Mouse (Mus musculus) right cerebral cortex, postnatal 4 days (tissue): Measurements from ENCODE around the gene Camkmt.
A peak's percentile ranks its signal among the peaks of the same experiment; 100 is the strongest.

ENCODE experiments used
- DNase-seq: peaks from one replicate; pipeline ENCODE4 v3.0.0-alpha.2; 2022

Gene Camkmt

DNA sequence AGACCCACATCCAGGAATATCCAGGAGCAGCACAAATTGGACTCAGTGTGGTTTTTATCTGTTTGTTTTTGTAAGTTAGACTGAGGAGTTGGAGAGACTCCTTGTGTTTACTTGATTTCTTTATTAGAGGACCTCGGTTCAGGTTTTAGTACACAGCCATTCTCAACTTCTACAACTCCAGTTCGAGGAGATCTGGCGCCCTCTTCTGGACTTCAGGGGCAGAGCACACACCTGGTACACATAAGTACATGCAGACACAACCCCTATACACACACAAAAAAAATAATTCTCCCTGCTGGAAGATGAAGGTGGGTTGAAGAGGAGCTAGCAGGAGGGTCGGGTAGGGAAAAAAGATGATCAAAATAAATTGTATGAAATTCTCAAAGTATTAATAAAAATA, 379.4 kb downstream of the Camkmt start:
- no peak for DNase-seq

GRCm38 (mm10) chr17:85472687-85473202, 382.4 kb downstream of the Camkmt start:
- no peak for DNase-seq

GRCm38 (mm10) chr17:85473217-85473616, 382.9 kb downstream of the Camkmt start:
- DNase-seq: no peak

GRCm38 (mm10) chr17:85473881-85474280, 383.5 kb downstream of the Camkmt start:
- no peak for DNase-seq

DNA sequence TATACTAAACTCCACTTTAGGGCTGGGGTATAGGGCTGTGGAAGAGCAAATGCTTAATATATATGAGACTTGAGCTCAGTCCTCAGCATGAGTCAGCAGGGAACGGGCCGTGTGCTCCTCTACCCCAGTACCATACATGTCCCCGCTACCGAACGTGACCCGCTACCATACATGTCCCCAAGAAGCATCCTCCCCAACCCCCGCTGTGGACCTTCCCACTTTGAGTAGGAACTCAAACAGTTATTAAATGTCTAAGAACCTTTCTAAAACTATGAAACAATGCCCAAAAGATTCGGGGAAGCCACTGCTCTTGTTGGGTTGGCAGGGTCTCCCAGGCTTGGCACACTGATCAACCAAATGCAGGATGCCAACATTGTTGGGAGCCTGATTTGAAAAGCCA, 390.9 kb downstream of the Camkmt start:
- no peak for DNase-seq

GRCm38 (mm10) chr17:85483086-85483485, 392.7 kb downstream of the Camkmt start:
- DNase-seq: no peak

- no peak for DNase-seq
Measured at GRCm38 (mm10) chr17:85484015-85484414, 393.7 kb downstream of the Camkmt start.

GRCm38 (mm10) chr17:85484526-85484925, 394.2 kb downstream of the Camkmt start:
- no peak for DNase-seq

- DNase-seq: no peak
Measured at GRCm38 (mm10) chr17:85485065-85485945, 395.0 kb downstream of the Camkmt start.

GRCm38 (mm10) chr17:85485946-85486533, 395.7 kb downstream of the Camkmt start:
- DNase-seq: peak; percentile 19

GRCm38 (mm10) chr17:85486585-85487480, 396.5 kb downstream of the Camkmt start:
- no peak for DNase-seq

- DNase-seq: no peak
Measured at GRCm38 (mm10) chr17:85487531-85487930, 397.2 kb downstream of the Camkmt start.

DNA sequence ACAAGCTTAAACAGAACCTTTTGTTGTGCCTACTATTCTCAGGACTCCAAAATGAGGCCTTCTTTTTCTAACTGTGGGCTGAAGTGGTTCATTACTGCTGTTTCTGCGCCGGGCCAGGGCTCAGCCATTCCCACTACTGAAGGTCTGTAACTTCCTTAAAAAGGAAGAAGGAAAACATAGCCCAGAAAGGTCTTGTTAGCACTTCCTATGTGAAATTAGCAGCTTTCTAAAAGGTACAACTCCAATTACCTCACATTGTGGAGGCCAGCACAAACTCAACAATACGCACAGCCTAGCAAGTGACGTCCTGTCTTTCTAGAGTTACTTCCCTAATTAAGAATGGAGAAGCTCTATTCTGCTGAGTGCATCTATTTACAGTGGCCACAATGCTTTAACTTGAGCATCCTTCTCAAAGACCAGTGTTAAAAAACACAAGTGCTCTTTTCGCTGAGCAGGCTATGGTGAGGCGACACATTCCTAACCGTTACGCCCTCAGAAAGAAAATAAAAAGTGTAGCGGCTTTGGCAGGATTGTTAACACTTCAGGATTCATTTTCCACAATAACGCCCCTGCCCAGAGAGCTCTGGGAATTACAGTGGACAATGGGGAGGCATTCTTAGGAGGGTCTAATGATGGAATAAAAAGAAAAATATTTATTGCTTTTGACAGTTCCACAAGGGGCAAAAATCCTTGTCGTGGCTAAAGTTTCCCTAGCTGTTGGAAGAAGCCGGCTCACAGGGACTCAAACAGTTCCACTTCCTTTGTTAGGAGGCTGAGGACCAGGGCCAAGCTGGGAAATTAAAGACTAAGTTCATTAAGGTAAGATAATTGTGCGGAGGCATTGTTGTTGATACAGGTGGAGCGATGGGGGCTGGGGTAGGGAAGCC, 398.5 kb downstream of the Camkmt start:
- DNase-seq: no peak

GRCm38 (mm10) chr17:85489488-85489980, 399.2 kb downstream of the Camkmt start:
- DNase-seq: no peak

GRCm38 (mm10) chr17:85491491-85491890, 401.1 kb downstream of the Camkmt start:
- no peak for DNase-seq

DNA sequence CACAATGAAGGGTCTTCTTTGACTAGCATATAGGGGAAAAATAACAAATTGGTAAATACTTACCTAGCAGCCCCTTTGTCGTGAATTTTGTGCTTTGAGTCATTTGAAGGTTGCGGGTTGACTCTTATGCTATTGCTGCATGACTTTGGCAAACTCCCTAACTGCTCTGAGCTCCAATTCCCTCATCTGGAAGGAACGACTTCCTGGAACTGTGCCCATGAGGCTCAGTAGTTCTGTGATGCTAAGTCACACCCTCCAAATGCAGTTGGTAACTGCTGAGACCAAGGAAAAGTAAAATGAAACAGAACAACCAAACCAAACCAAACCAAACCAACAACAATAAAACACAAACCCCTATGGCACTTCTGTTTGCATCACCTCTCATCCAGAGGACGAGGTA, 403.2 kb downstream of the Camkmt start:
- DNase-seq: no peak

GRCm38 (mm10) chr17:85495012-85495754, 404.8 kb downstream of the Camkmt start:
- no peak for DNase-seq

DNA sequence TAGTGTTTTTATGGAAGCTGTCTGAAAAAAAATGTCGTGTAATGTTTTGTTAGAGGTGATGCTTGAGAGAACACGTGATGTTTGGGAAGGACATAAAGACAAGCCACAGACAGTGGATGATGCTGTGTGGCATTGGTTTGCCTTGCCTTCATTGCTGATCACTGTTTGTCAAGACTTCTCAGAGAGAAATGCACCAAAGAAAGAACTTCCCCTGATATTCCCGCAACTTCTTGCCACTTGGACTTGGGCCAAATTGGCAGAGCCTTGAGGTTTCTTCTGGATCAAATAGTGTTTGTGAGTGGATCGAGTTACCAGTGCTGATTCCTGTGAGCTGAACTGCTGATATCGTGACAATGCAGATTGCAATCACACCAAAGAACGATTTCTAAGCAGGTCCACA, 405.5 kb downstream of the Camkmt start:
- no peak for DNase-seq

DNA sequence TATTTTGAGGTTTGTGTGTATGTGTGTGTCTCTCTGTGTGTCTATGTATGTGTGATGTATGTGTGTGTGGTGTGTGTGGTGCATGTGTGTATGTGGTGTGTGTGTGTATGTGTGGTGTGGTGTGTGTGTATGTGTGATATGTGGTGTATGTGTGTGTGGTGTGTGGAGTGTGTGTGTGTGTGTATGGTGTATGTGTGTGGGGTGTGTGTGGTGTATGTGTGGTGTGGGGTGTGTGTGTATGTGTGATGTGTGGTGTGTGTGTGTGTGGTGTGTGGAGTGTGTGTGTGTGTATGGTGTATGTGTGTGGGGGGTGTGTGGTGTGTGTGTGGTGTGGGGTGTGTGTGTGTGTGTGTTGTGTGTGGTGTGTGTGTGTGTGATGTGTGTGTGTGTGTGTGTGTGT, 414.5 kb downstream of the Camkmt start:
- DNase-seq: no peak

- DNase-seq: no peak
Measured at GRCm38 (mm10) chr17:85506206-85507088, 416.1 kb downstream of the Camkmt start.
